Mouse (Mus musculus): ENCODE data around the gene Spats1. TPM values are rescaled to one million over a fixed set of nuclear protein-coding genes. Genes with fewer than 3 reads are reported as not detected.

Spats1 gene
- polyA plus RNA-seq, 1 experiment from 2014 or later: 0.48 TPM

Other genes with a start within 250 kb of the Spats1 start
- gene Cdc5l, start 41.7 kb downstream of the Spats1 start, polyA plus RNA-seq (2016; fragmentation: Nextera tagmentation; extraction: Ambion mirVana): 70.3 and 72.1 TPM in 2 replicates
- 33.9 and 35.1 TPM in 2 replicates for gene Aars2, start 31.4 kb upstream of the Spats1 start, polyA plus RNA-seq (2016; fragmentation: Nextera tagmentation; extraction: Ambion mirVana)
- 1.1 and 1.3 TPM in 2 replicates for gene Tcte1, start 48.0 kb upstream of the Spats1 start, polyA plus RNA-seq (2016; fragmentation: Nextera tagmentation; extraction: Ambion mirVana)
- gene Tmem151b, start 74.3 kb upstream of the Spats1 start, polyA plus RNA-seq (2016; fragmentation: Nextera tagmentation; extraction: Ambion mirVana): 4.8 and 6.3 TPM in 2 replicates
- gene Nfkbie, start 80.3 kb upstream of the Spats1 start, polyA plus RNA-seq (2016; fragmentation: Nextera tagmentation; extraction: Ambion mirVana): 6.6 and 6.9 TPM in 2 replicates
- 114 and 117 TPM in 2 replicates for gene Slc35b2, start 88.5 kb upstream of the Spats1 start, polyA plus RNA-seq (2016; fragmentation: Nextera tagmentation; extraction: Ambion mirVana)
- gene Hsp90ab1, start 97.9 kb upstream of the Spats1 start, polyA plus RNA-seq (2016; fragmentation: Nextera tagmentation; extraction: Ambion mirVana): 2,210 and 2,220 TPM in 2 replicates
- gene Slc29a1, start 124.2 kb upstream of the Spats1 start, polyA plus RNA-seq (2016; fragmentation: Nextera tagmentation; extraction: Ambion mirVana): 70.3 and 76.3 TPM in 2 replicates
- gene Mymx, start 126.7 kb upstream of the Spats1 start, polyA plus RNA-seq (2016; fragmentation: Nextera tagmentation; extraction: Ambion mirVana): 0.27 and 0.30 TPM in 2 replicates
- 1.1 and 1.6 TPM in 2 replicates for gene Capn11, start 183.9 kb upstream of the Spats1 start, polyA plus RNA-seq (2016; fragmentation: Nextera tagmentation; extraction: Ambion mirVana)
- 142 and 151 TPM in 2 replicates for gene Mrpl14, start 210.9 kb upstream of the Spats1 start, polyA plus RNA-seq (2016; fragmentation: Nextera tagmentation; extraction: Ambion mirVana)
- gene Tmem63b, start 211.5 kb upstream of the Spats1 start, polyA plus RNA-seq (2016; fragmentation: Nextera tagmentation; extraction: Ambion mirVana): 46.9 and 49.0 TPM in 2 replicates